Mouse (Mus musculus): ENCODE measurements at regions not wholly inside any gene's neighbourhood (a gene's known extent, or its start where the extent isn't known, plus 50 kb on each side); places are given as distances from the start of the nearest gene placed in this dataset.

GRCm38 (mm10) chr14:16897747-16898544, 79.0 kb upstream of the Rarb start:
- no peak for DNase-seq

GRCm38 (mm10) chr14:16896974-16897373, 78.0 kb upstream of the Rarb start:
- DNase-seq = no peak

GRCm38 (mm10) chr14:16881249-16881648, 62.3 kb upstream of the Rarb start:
- no peak for DNase-seq

- DNase-seq = no peak
Measured at GRCm38 (mm10) chr14:16869221-16869620, 50.3 kb upstream of the Rarb start.
